Mouse (Mus musculus) monocyte, adult 5-6 weeks (primary cell): ENCODE data around the gene Zfp84. TPM values are rescaled to one million over a fixed set of nuclear protein-coding genes. Genes with fewer than 3 reads are reported as not detected.
"Not testable (repeated sequence)": the region's sequence is repeated elsewhere in the genome, so short reads cannot be mapped to it uniquely, and the experiment has no call there.

Experiments
- ATAC-seq: fragments of 153-309, 156-312 bp; replicated peaks from 2 replicates; pipeline ENCODE4 v1.8.0; 2017; ENCODE audit warnings: mild to moderate bottlenecking; ENCODE audit not compliant: low TSS enrichment, insufficient number of reproducible peaks, severe bottlenecking, poor library complexity, low FRiP score
- total RNA-seq: library from RNA; stranded (forward); fragments of 200-1000, 200-491, 200-594 nt; gene quantifications from 3 replicates; pipeline ENCODE4 v1.2.3, GENCODE M21; 2017

Gene Zfp84
- total RNA-seq = 16.1 to 22.3 TPM (median 18.1 TPM) in 3 replicates

DNA sequence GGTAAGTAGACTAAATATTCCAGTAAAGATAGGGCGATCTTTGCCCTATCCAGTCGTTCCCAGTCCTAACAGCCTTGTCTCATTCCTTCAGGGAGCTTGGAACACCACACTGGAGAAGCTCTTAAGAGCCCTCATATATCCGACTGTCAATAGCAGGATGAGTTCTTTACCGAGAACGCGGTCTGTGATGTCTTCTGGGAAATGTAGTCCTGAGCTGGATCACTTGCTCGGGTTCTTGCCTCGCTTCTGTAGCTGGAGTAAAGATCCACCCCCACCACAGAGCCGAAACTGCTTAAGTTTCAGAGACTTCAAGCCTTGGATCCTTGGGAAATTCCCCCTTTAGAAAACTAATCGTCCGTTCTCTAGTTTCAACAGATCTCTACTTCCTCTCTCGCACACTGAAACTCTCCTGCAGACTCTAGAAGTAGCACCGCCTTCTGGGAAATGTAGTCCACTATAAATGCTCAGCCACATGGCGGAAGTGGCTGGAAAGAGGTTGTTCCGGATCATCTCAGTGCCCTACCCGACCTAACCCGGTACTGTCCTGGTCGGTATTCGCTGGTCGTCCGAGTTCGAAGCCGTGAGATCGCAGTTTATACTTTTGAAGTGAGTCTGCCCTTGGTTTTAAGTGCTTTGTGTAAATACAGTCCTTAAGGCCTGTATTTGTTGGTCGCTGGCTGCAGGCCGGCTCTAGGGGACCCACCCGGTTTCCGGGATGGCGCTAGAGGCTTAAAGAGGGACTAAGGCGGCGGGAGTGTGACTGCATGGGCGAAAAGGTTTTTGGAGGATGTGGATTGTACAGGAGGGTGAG is at the start of gene Zfp84:
Gene Zfp84, plus strand, starts transcription at position 463 of the 811 bp plus-strand sequence.
- peak; percentile 94 for ATAC-seq

DNA sequence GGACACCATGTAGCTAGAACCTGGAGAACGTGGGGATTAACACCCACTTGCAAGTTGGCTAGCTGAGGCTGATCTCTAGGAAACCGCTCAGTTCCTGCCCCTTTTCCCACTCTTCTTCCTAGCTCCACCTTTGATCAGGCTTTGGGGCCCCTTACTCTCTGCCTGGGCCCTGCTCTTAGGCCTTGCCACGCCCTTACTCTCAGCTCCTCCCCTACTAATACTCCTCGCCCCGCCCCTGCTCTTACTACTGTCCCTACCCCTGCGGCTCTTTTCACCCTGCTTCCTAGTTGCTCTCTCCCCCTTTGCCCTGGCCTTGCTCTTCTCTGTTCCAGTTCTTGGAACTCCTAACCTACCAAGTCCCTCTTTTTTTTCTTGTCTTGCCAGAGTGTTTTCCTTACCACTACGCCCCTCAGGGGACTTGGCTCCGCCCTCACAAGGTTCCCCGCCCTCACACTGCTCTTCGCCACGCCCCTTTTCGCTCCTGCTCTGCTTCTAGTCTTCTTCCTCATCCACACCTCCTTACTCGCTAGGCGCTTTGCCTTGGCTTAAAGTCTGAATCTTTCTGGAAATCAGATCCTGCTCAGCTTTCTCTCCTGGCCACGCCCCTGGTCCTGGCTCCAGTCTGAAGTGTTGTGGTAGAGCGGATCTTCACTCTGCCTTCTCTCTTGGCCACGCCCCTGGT is 42.8 kb upstream of the Zfp84 start:
- ATAC-seq = peak; percentile 56

DNA sequence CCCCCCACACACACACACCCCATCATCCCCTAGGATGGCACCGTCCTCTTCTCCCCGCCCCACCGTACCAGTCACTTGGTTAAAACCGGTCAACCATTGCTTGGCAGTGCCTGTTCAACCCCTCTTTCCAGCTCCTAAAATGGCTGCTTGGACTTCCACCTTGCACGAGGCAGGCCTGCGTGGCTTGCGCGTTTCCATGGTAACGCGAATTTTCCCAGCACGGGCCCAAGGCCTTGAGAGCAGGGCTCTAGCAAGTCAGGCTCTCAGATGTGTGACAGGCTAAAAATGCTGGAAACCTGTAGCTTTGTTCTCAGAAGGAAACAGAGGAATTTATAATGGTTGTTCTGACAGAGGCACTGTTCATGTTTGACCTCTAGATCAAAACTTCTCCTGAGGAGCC is 41.5 kb upstream of the Zfp84 start, which contains the start of gene Catsperg2:
Gene Catsperg2, minus strand, starts transcription at position 173 of the 400 bp plus-strand sequence.
- ATAC-seq = not testable (repeated sequence)

- no peak for ATAC-seq
Observed at GRCm38 (mm10) chr7:29728055-29728454, 40.3 kb upstream of the Zfp84 start.

GRCm38 (mm10) chr7:29742258-29742657 is 26.1 kb upstream of the Zfp84 start:
- ATAC-seq = no peak

DNA sequence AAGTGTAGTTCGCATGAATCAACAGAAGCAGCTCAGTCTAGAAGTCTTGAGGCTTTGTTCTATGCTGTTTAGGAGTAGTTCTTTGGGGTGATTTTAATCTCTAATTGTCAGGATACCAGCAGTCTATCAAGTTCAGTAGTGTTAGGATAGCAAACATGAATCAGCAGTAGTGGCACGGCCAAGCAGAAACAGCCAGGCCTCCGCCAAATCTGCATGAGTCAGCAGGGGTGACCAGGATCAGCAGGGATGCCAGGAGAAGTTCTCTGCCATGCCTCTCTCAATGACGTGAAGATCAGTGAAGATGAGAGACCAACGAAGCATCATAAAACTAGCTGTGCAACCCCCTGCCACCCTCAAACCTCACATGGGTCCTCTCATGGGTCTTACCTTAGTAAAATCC is 7.9 kb upstream of the Zfp84 start:
- ATAC-seq = no peak

GRCm38 (mm10) chr7:29764702-29765101 is 3.6 kb upstream of the Zfp84 start:
- no peak for ATAC-seq

GRCm38 (mm10) chr7:29767058-29767686 is 1.2 kb upstream of the Zfp84 start:
- ATAC-seq = peak; percentile 65

- ATAC-seq = no peak
Observed at GRCm38 (mm10) chr7:29768980-29769379, 628 bp downstream of the Zfp84 start.

DNA sequence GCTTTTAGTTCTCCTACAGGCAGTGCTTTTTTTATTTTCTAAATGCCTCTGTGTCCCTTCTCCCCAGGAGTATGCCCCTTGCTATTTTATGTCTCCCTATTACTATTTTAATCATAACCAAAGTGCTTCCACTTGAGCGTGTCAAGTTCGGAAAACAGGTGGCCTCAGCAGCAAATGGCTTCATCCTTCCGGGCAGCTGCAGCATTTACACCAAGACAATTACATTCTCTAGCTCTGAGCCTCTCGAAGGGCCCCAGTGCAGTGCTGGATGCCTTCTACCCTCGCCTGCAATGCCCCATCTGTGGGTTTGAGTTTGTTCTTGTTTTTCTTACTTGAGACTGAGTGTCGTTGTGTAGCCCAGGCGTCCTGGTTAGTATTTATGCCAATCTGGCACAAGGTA is 5.2 kb downstream of the Zfp84 start:
- ATAC-seq = no peak

GRCm38 (mm10) chr7:29774371-29774770 is 6.0 kb downstream of the Zfp84 start:
- no peak for ATAC-seq

- ATAC-seq = no peak
Observed at GRCm38 (mm10) chr7:29776568-29776967, 8.2 kb downstream of the Zfp84 start.

DNA sequence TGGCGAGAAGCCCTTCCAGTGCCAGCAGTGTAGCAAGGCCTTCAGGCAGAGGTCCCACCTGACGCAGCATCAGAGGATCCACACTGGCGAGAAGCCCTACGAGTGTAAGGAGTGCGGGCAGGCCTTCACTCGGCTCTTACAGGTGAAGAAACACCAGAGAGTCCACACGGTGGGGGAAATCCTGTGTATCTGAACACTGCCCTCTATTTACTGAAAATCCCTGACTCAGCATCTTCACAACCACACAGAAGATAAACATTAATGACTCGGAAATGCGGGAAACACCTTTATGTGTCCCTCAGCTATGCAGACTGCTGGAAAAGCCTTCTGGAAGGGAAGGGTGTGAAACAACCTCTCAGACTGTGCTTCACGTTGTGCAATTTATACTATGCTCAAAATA is 9.0 kb downstream of the Zfp84 start:
- ATAC-seq = no peak

GRCm38 (mm10) chr7:29783871-29784551 is 15.7 kb downstream of the Zfp84 start, which contains the start of gene Zfp30:
Gene Zfp30 (plus strand): TSS chr7:29783998.
- ATAC-seq = no peak

DNA sequence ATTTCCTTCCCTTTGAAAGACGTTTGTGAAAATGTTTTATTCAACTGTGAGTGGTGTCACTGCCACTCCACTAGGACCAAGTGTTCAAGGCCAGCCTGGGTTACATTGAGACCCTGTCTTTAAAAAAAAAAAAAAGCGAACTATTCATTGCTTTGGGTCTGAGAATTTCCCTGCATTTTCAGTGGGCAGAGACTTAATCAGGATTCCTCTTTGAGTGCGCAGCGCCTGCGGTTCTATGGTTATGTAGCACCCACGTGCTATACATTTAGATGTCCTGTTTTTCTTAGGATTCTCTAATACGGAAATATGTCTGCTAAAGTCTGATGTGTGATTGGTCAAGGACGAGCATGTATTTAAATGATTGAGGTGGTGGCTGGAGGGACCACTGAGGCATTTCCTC is 16.7 kb downstream of the Zfp84 start:
- ATAC-seq = no peak

DNA sequence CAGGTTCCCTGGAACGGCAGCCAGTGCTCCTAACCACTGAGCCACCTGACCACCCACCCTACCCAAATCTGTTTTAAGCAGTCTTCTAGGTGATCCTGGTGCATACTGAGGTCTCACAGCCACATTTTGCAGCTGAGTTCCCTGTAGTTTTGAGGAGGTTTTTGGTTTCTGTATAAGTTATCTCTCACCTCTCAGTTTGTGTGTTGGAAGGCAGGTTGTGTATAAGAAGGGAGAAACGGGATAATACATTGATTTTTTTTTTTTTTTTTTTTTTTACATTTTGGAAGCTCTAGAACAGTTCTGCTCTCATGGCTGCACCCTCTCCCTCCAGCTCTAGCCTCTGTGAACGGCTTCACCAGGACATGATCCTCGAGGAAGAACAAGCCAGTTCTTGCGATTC is 17.5 kb downstream of the Zfp84 start:
- no peak for ATAC-seq

DNA sequence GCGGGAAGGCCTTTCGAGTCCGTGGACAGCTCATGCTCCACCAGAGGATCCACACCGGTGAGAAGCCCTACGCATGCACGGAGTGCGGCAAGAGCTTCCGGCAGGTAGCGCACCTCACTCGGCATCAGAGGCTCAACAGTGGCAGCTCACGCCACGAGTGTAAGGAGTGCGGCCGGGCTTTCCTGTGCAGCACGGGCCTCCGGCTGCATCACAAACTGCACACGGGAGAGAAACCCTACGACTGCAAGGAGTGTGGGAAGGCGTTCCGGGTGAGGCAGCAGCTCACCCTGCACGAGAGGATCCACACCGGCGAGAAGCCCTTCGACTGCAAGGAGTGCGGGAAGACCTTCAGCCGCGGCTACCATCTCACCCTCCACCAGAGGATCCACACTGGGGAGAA is 24.6 kb downstream of the Zfp84 start:
- ATAC-seq = no peak

DNA sequence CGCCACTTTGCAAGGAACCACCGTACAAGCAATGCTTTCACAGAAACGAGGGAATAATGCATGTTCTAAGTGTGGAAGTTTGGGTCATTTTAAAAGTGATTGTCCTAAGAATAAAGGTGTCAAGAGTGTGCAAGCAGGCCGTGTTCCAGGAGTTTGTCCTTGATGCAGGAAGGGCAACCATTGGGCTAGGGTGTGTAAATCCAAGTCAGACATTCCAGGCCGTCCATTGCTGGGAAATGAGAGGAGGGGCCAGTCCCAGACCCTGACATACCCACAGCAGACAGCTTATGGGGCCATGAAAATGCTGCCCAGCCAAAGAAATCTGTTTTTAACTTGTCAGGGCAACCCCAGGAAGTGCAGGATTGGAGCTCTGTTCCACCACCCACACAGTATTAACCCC is 38.7 kb downstream of the Zfp84 start:
- ATAC-seq = no peak

DNA sequence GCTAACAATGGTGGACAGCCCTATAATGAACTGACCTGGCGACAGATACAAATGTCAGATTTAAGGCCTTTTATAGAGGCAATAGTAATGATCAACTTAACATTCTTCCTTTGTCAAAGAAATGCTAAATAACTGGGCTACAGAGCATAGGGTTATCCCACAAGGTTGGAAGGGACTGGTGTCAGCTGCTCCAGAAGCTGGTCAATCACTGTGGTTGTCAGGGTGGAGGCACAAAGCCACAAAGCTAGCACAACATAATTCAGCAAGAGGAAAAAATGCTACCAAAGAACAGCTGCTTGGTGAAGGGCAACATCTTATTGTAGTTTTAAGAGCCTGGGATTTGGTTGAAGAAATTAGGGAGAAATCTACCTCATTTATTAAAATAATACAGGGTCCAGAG is 43.9 kb downstream of the Zfp84 start:
- no peak for ATAC-seq
